Comparison of ENCODE assay signal across 9 mouse cellular contexts in the genomic region with DNA sequence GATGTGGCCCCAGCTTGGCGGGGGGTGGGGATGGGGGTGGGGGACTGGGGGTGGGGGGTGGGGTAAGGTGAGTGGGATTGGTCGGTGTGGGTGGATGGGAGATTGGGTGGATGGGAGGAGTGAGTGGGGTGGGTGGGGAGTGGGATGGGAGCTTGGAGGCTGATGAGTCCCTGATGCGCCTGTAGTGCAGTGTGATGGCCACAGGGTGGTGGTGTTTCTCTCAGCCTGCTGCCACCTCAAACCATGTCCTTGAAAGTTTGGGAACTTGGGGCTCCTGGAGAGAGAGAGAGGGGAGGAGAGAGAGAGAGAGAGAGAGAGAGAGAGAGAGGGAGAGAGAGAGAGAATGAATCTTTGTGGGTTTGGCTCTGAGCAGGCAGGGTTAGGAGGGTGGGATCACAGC. TPM values are rescaled to one million over a fixed set of nuclear protein-coding genes. Genes with fewer than 3 reads are reported as not detected.
A peak's percentile ranks its signal among the peaks of the same experiment; 100 is the strongest.
DNase-seq lines count a peak whose midpoint lies in the region; ATAC-seq and TF ChIP-seq lines count a peak whose summit lies in the region.
"Had no signal": no experiment of that assay in that cellular context is flagged by ENCODE, and none has a peak within 500 bp of the region (broad histone marks: within the 10 kb centered on the region; RNA-seq: fewer than 3 reads in every experiment).

No protein-coding gene starts in this region.

- no peaks in the 10 kb centered on the region for H3K4me1 ChIP-seq in liver, postnatal 0 days (ENCODE audit: insufficient read depth)
- H3K4me1 ChIP-seq: limb, embryonic 15.5 days had no signal

- no peak overlapping the region for H3K9ac ChIP-seq in liver, postnatal 0 days (replicated peaks)
- H3K9ac ChIP-seq: limb, embryonic 15.5 days had no signal

- peak; percentile 58 for TF ChIP-seq CTCF in liver, postnatal 0 days (IDR thresholded peaks at IDR 0.05; ENCODE audit: low read depth)

- TF ChIP-seq EP300 in liver, postnatal 0 days (IDR thresholded peaks at IDR 0.05; ENCODE audit: low read depth): no peak

- H3K9me3 ChIP-seq in liver, postnatal 0 days (ENCODE audit: low read length): no peaks in the 10 kb centered on the region
- H3K9me3 ChIP-seq: limb, embryonic 15.5 days had no signal

- no peak overlapping the region for H3K4me3 ChIP-seq in liver, postnatal 0 days (ENCODE audit: low read depth, low read length)
- H3K4me3 ChIP-seq: limb, embryonic 15.5 days had no signal

- no peak for ATAC-seq in liver, postnatal 0 days

- no peak overlapping the region for H3K4me2 ChIP-seq in liver, postnatal 0 days (ENCODE audit: low read depth, low read length)
- H3K4me2 ChIP-seq: limb, embryonic 15.5 days had no signal

- WGBS in liver, postnatal 0 days (ENCODE audit: insufficient replicate concordance): 3% methylated on average over 3 of the region's 3 CpGs

- H3K36me3 ChIP-seq in liver, postnatal 0 days (replicated peaks; ENCODE audit: insufficient read depth, low read length): no peaks in the 10 kb centered on the region
- H3K36me3 ChIP-seq: limb, embryonic 15.5 days had no signal

- peak; percentile 24 to 67 for DNase-seq in cerebellum, postnatal 25 days
- DNase-seq in cerebellum, adult 8-10 months: no peak
- no peak for DNase-seq in liver, postnatal 0 days
- DNase-seq in liver: no peak
- DNase-seq in adrenal gland, postnatal 36 days: peak; percentile 30 to 51
- DNase-seq in layer of hippocampus, postnatal 10 days (ENCODE audit: low spot score in 2 of 2): peak; percentile 67 to 75
- DNase-seq in urinary bladder, postnatal 25 days (ENCODE audit: low spot score): no peak
- no peak for DNase-seq in urinary bladder, adult 18-20 months (ENCODE audit: low spot score in 2 of 2)

- no peak overlapping the region for H3K27ac ChIP-seq in liver, postnatal 0 days (ENCODE audit: low read depth)
- H3K27ac ChIP-seq: limb, embryonic 15.5 days had no signal

- H3K27me3 ChIP-seq in liver, postnatal 0 days (ENCODE audit: insufficient read depth, low read length): no peaks in the 10 kb centered on the region

RNA-seq across cellular contexts. Expression of a gene that starts 20.7 kb away (rescaled TPM):
- 0.20 and 0.33 TPM in 2 replicates for polyA plus RNA-seq in liver, postnatal 0 days (2015; fragmentation: Nextera tagmentation; extraction: Ambion mirVana)
- total RNA-seq in adrenal gland, postnatal 36 days (2021): 100 to 1,000 TPM; 111 to 184 TPM
- 10 to 100 TPM; 43.1 to 44.1 TPM for total RNA-seq in layer of hippocampus, postnatal 10 days (2021)

Comparison
In these comparisons a context has a peak if more than half of its experiments do, and no peak if none do; other contexts are left out.
1. DNase-seq: peak in cerebellum, postnatal 25 days (2 of 2), adrenal gland, postnatal 36 days (2 of 2) and layer of hippocampus, postnatal 10 days (2 of 2); none in cerebellum, adult 8-10 months (single experiment), liver, postnatal 0 days (single experiment), liver (single experiment), urinary bladder, postnatal 25 days (single experiment) and urinary bladder, adult 18-20 months (0 of 2).